Mouse (Mus musculus): ENCODE data around the gene Txnip.

DNA sequence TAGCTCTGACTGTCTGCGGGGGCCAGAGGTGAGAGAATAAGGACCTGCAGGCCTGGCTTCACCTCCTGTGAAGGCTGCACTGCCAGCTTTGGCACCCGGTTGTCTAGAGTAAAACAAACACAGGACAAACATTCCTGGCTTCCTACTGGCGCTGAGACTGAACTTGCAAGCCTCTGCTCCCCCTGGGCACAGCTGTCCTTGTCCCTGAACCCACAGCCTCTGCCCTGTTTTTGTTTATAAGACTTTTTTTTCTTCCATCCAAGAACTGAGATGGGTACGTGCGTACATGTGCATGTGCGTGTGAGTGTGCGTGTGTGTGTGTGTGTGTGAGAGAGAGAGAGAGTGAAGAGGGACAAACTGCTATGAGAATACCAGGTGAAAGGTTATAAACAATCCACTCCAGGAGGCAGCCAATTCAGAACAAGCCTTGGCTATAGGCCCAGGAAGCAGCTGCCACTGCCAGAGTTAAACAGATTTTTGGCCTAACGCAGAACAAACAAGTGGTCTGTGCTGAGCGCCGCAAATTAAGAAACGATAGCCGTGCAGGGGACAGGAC, 2.6 kb upstream of the Txnip start:
- TF ChIP-seq CTCF (IDR thresholded peaks at IDR 0.05; ENCODE audit: control insufficient read depth, insufficient read depth, low read length) (no peak), POLR2A (IDR thresholded peaks at IDR 0.05; ENCODE audit: borderline replicate concordance, control insufficient read depth, low read depth, low read length) (no peak)
